Mouse (Mus musculus): ENCODE measurements at regions not wholly inside any gene's neighbourhood (a gene's known extent, or its start where the extent isn't known, plus 50 kb on each side); places are given as distances from the start of the nearest gene placed in this dataset.
A peak's percentile ranks its signal among the peaks of the same experiment; 100 is the strongest.

DNA sequence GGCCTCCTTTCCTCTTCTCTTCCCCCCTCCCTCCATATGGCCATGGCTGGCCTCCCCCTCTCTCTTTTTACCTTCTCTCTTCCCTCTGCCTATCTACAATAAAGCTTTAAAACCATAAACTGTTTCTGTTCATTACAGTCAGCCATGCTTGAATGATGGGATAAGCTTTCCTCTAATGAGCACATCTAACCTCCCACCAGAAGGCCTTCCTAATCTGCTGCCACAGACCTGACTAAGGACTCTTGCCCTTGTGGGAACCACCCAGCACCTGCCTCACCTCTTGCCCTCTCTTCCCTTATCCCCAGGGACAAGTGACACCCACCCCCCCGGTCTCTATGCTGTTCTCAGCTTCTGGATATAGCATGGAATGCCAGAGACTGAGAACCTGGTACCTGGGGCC is 1464.6 kb upstream of the Slc7a12 start:
- Histone ChIP-seq H3K27ac (ENCODE audit: low read depth, low read length) (no peak overlapping the region), H3K4me3 (ENCODE audit: low read depth, low read length) (no peak overlapping the region), H3K4me2 (ENCODE audit: low read depth, low read length, severe bottlenecking) (no peak overlapping the region), H3K9me3 (ENCODE audit: control insufficient read depth, low read length) (no peaks in the 10 kb centered on the region), H3K9ac (ENCODE audit: low read length) (no peak overlapping the region), H3K4me1 (replicated peaks; ENCODE audit: control insufficient read depth, insufficient read depth, low read length) (no peaks in the 10 kb centered on the region), H3K27me3 (ENCODE audit: control insufficient read depth, insufficient read depth, low read length) (no peaks in the 10 kb centered on the region), H3K36me3 (ENCODE audit: control insufficient read depth, insufficient read depth, low read length) (no peaks in the 10 kb centered on the region)
- ATAC-seq (replicated peaks; ENCODE audit: low FRiP score) (peak; percentile 56), DNase-seq (ENCODE audit: low spot score) (no peak)
- 38% methylated on average over 1 of the region's 1 CpGs for WGBS

Data from forebrain, embryonic 11.5 days (tissue).